Mouse (Mus musculus) liver, embryonic 11.5 days (tissue): ENCODE measurements around the gene Phkb. TPM values are rescaled to one million over a fixed set of nuclear protein-coding genes. Genes with fewer than 3 reads are reported as not detected.
"Not testable (repeated sequence)": the region's sequence is repeated elsewhere in the genome, so short reads cannot be mapped to it uniquely, and the experiment has no call there.

Experiments used
- ATAC-seq: fragments of 200-750 bp; cut with Nextera tagmentation; replicated peaks from 2 replicates; pipeline ENCODE4 v1.8.0; 2017; ENCODE audit warnings: moderate number of reproducible peaks, mild to moderate bottlenecking, moderate TSS enrichment, moderate library complexity; ENCODE audit not compliant: low FRiP score
- DNase-seq: peaks from one replicate; pipeline ENCODE4 v3.0.0-alpha.2; 2017; ENCODE audit warnings: low spot score
- H3K27ac ChIP-seq: fragments of 300-500 bp; sonication (generic); 2 replicates; pipeline ENCODE4 v1.5.1; 2014; ENCODE audit warnings: mild to moderate bottlenecking, low read depth, low read length, control low read depth
- H3K27me3 ChIP-seq: fragments of 300-500 bp; sonication (generic); replicated peaks from 2 replicates; pipeline ENCODE4 v1.6.1; 2014; ENCODE audit warnings: low read length, mixed read lengths; ENCODE audit not compliant: control insufficient read depth, insufficient read depth
- H3K36me3 ChIP-seq: fragments of 300-500 bp; sonication (generic); 2 replicates; pipeline ENCODE4 v1.6.1; 2014; ENCODE audit warnings: mild to moderate bottlenecking, low read length, moderate library complexity, mixed read lengths; ENCODE audit not compliant: control insufficient read depth, insufficient read depth
- H3K4me1 ChIP-seq: fragments of 300-500 bp; sonication (generic); replicated peaks from 2 replicates; pipeline ENCODE4 v1.6.1; 2014; ENCODE audit warnings: low read length, mixed read lengths; ENCODE audit not compliant: control insufficient read depth, insufficient read depth
- H3K4me2 ChIP-seq: fragments of 300-500 bp; sonication (generic); 2 replicates; pipeline ENCODE4 v1.6.1; 2014; ENCODE audit warnings: mild to moderate bottlenecking, control low read depth, moderate library complexity
- H3K4me3 ChIP-seq: fragments of 300-500 bp; sonication (generic); 2 replicates; pipeline ENCODE4 v1.5.1; 2014; ENCODE audit warnings: low read depth, low read length, control low read depth
- H3K9ac ChIP-seq: fragments of 300-500 bp; sonication (generic); 2 replicates; pipeline ENCODE4 v1.6.1; 2014; ENCODE audit warnings: low read depth, low read length, control low read depth
- H3K9me3 ChIP-seq: fragments of 300-500 bp; sonication (generic); 2 replicates; pipeline ENCODE4 v1.6.1; 2016; ENCODE audit warnings: low read length, inconsistent platforms, mixed read lengths; ENCODE audit not compliant: control insufficient read depth
- WGBS: fragments of 180-500 bp; shearing (Covaris S2); extraction: QIAGEN DNeasy Blood & Tissue Kit; methylation state at CpG from one replicate; pipeline ENCODE4 v1.1.7; 2014; 5-methylcytosine and 5-hydroxymethylcytosine counted together
- polyA plus RNA-seq: library from polyadenylated mRNA; unstranded; fragments of >200 nt; fragmentation: Nextera tagmentation; extraction: Ambion mirVana; gene quantifications from 2 replicates; pipeline ENCODE4 v1.2.1, GENCODE M21; 2014

The Phkb gene
- 30.1 and 35.5 TPM in 2 replicates for polyA plus RNA-seq

DNA sequence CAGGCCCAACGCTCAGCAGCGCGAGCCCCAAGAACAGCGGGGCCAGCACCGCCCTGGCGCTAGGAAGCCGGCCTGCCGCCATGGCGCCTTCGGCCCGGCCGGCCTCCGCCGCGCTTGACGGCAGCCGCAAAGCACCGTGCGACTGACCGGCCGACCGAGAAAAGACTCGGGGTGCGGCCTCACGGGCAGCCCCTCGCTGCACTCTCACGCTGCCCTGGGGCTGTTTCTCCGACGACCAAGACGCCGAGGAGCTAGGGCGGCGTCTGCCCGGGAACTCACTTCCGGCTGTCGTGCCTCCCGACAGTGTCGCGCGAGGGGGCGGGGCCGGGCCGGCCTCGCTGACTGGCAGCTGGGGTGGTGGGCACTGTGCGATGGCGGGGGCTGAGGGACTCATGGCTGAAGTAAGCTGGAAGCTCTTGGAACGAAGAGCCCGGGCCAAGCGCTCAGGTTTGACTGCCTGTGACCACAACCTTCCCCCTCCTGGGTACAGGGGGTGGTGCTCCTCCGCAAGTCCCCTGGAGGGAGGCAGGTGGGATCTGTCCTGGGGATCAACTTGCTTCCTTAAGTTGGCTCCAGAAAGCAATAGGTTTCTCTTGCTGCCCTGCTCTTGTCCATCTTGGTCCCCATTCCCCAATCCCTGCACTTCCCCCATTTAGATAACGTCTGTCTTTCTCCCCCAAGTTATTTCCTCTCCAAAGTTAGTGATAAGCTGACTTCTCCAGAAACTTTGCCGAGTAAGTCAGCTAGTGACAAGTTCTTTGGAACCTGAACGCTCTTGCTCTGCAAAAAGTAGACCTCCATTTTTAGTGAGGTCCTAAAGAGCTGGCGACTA lies at the start of gene Phkb, which contains the start of gene Itfg1:
Gene Phkb (plus strand): TSS at position 303 of the 832 bp plus-strand sequence.
Gene Itfg1 (minus strand): TSS at position 265 of the 832 bp plus-strand sequence.
- peak within 1 kb of the TSS; percentile 89 for H3K9ac ChIP-seq
- H3K4me3 ChIP-seq = peak within 1 kb of the TSS; percentile 93
- H3K27me3 ChIP-seq = no peaks in the 10 kb centered on the region
- WGBS = under 1% methylated on average over 51 of the region's 54 CpGs
- peak; percentile 95 for DNase-seq
- peaks cover 2% of the 10 kb centered on the region; the same call in 1 of the 2 replicates for H3K36me3 ChIP-seq
- no peaks in the 10 kb centered on the region for H3K9me3 ChIP-seq
- H3K4me2 ChIP-seq = peak within 1 kb of the TSS; percentile 68
- H3K4me1 ChIP-seq = peaks cover 8% of the 10 kb centered on the region; the same call in 1 of the 2 replicates
- H3K27ac ChIP-seq = peak within 1 kb of the TSS; percentile 96
- ATAC-seq = peak; percentile 90

DNA sequence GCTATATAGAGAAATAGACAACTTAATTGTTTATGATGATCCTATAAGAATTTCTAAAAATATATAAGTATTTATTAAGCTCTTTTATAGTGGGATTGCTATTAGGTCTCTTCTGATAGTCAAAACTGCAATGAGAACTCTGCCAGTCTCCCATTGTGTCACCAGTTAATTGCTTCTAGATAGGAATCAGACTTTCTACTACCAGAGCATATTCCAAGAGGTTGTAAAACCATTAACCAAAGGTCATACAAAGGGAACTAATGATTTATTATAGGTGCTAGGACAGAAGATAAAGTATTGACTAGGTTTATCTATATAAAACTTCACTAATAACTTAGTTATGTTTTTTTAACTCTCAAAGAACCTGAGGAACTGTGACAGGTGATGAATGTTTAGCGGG lies 44.4 kb upstream of the Phkb start:
- H3K9ac ChIP-seq, H3K4me1 ChIP-seq, H3K9me3 ChIP-seq, H3K27me3 ChIP-seq, ATAC-seq, H3K4me2 ChIP-seq, H3K27ac ChIP-seq, H3K4me3 ChIP-seq, DNase-seq: not testable (repeated sequence)
- peaks cover 12% of the 10 kb centered on the region; the same call in 1 of the 2 replicates for H3K36me3 ChIP-seq
- 90% methylated on average over 1 of the region's 1 CpGs for WGBS

- WGBS = 78% methylated on average over 1 of the region's 1 CpGs
- H3K4me2 ChIP-seq = no peak overlapping the region
- ATAC-seq (no peak), DNase-seq (no peak)
- H3K9me3 ChIP-seq = no peaks in the 10 kb centered on the region
- no peak overlapping the region for H3K9ac ChIP-seq
- H3K27me3 ChIP-seq = no peaks in the 10 kb centered on the region
- no peak overlapping the region for H3K27ac ChIP-seq
- peaks cover 12% of the 10 kb centered on the region; the same call in 1 of the 2 replicates for H3K36me3 ChIP-seq
- no peaks in the 10 kb centered on the region for H3K4me1 ChIP-seq
- H3K4me3 ChIP-seq = no peak overlapping the region
Observed at GRCm38 (mm10) chr8:85800164-85800563, 40.6 kb upstream of the Phkb start.

DNA sequence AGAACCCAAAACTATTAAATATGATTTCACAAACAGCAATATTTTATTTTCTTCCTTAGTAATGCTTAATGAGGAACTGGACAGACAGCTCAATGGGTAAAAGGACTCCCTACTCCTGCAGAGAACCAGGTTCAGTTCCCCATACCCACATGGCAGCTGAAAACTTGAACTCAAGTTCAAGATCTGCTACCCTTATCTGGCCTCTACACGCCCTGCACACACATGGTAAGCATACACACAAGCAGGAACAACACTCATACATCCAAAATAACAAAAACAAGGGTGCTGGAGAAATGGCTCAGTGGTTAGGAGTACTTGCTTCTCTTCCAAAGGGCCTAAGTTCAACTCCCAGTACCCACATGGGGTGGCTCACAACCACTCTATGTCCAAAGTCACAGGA lies 39.4 kb upstream of the Phkb start:
- Histone ChIP-seq H3K4me1 (no peaks in the 10 kb centered on the region), H3K4me3 (no peak overlapping the region), H3K9me3 (no peaks in the 10 kb centered on the region), H3K36me3 (peaks cover 12% of the 10 kb centered on the region; the same call in 1 of the 2 replicates), H3K9ac (no peak overlapping the region), H3K27me3 (no peaks in the 10 kb centered on the region), H3K4me2 (no peak overlapping the region), H3K27ac (no peak overlapping the region)
- no peak for DNase-seq
- 61% methylated on average over 1 of the region's 1 CpGs for WGBS
- ATAC-seq = peak; percentile 31; the same call in 1 of the 2 replicates

- no peak for ATAC-seq
- H3K4me1 ChIP-seq = no peaks in the 10 kb centered on the region
Observed at GRCm38 (mm10) chr8:85813621-85814020, 27.1 kb upstream of the Phkb start.

DNA sequence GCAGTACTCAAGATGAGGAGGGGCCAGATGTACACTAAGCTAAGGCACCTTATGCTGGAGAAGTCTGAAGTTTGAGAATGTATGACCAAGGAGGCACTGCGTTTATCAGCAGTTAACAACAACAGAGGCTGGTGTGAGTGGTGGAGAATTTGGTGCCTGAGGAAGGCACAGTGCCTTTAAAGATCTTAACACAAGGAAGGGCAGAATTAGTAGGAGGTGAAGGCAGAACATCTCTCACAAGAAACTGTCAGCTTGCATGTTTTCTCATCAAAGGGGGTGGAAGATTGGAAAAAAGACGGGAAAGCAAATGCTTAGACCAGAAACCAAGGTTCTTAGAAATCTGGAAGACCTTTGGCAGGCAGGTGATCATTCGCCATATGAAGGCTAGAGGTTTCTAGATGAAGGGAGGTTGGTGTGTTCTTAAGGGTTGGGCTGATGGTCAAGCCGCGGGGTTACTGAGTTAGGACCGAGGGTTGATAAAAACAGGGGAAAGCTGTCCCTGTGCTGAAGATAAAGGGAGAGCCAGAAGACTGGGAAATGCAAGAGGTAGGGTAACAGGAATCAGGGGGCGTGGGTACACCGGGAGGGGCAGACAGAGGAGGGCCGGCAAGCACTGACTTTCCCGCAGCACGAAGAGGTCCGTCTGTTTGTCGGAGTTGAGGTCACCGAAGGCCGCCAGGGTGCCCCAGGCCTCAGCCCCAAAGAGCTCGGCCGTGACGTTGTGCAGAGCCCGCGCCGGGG lies 673 bp upstream of the Phkb start:
- H3K4me3 ChIP-seq = peak overlapping the region; percentile 93
- no peak for DNase-seq
- H3K27ac ChIP-seq = peak overlapping the region; percentile 96
- WGBS = 1% methylated on average over 19 of the region's 21 CpGs
- H3K9ac ChIP-seq = peak overlapping the region; percentile 89
- peak overlapping the region; percentile 68 for H3K4me2 ChIP-seq
- H3K36me3 ChIP-seq = peaks cover 2% of the 10 kb centered on the region; the same call in 1 of the 2 replicates
- no peaks in the 10 kb centered on the region for H3K9me3 ChIP-seq
- ATAC-seq = peak; percentile 63
- peaks cover 8% of the 10 kb centered on the region; the same call in 1 of the 2 replicates for H3K4me1 ChIP-seq
- H3K27me3 ChIP-seq = no peaks in the 10 kb centered on the region

More at GRCm38 (mm10) chr8:85813621-85814020, 27.1 kb upstream of the Phkb start:
- no peak overlapping the region for H3K4me2 ChIP-seq
- no peak overlapping the region for H3K27ac ChIP-seq
- no peak for DNase-seq
- H3K9me3 ChIP-seq = no peaks in the 10 kb centered on the region
- no peak overlapping the region for H3K9ac ChIP-seq
- no peaks in the 10 kb centered on the region for H3K36me3 ChIP-seq
- H3K27me3 ChIP-seq = no peaks in the 10 kb centered on the region
- H3K4me3 ChIP-seq = no peak overlapping the region

- H3K4me1 ChIP-seq = peaks cover 8% of the 10 kb centered on the region; the same call in 1 of the 2 replicates
- H3K9me3 ChIP-seq = no peaks in the 10 kb centered on the region
- H3K27me3 ChIP-seq = no peaks in the 10 kb centered on the region
- peak overlapping the region; percentile 89 for H3K9ac ChIP-seq
- no peak for ATAC-seq
- H3K4me3 ChIP-seq = peak overlapping the region; percentile 93
- H3K4me2 ChIP-seq = peak overlapping the region; percentile 68
- H3K36me3 ChIP-seq = peaks cover 2% of the 10 kb centered on the region; the same call in 1 of the 2 replicates
- peak overlapping the region; percentile 96; the same call in 1 of the 2 replicates for H3K27ac ChIP-seq
- DNase-seq = no peak
- 5% methylated on average over 4 of the region's 4 CpGs for WGBS
Observed at GRCm38 (mm10) chr8:85841489-85841795, 683 bp downstream of the Phkb start.

DNA sequence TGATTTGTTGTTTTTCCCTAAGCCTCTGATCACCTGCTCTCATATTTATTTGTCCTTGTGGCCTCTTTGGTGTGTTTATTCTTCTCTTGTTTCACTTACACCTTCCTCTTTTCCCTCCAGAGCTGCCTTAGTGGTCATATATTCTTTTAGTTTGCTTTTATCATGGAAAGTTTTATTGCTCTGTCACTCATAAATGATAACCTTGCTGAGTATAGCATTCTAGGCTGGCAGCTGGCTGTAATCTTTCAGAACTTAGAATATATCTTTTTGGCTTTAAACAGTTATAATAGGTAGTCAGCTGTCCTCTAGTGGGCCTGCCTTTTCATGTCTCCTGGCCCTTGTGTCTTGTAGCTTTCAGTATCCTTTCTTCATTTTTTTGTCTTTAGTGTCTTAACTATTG lies 5.1 kb downstream of the Phkb start:
- Histone ChIP-seq H3K4me1 (peaks cover 3% of the 10 kb centered on the region; the same call in 1 of the 2 replicates), H3K4me3 (no peak overlapping the region), H3K9me3 (no peaks in the 10 kb centered on the region), H3K4me2 (no peak overlapping the region), H3K9ac (no peak overlapping the region), H3K27ac (no peak overlapping the region), H3K36me3 (no peaks in the 10 kb centered on the region; the same call in 1 of the 2 replicates), H3K27me3 (no peaks in the 10 kb centered on the region)
- DNase-seq (no peak), ATAC-seq (no peak)
